Mouse (Mus musculus): ENCODE measurements around the gene Scgb2b24. TPM values are rescaled to one million over a fixed set of nuclear protein-coding genes. Genes with fewer than 3 reads are reported as not detected.

The Scgb2b24 gene
- total RNA-seq (2021): not detected

- DNase-seq: no peak
- intact Hi-C loops (cut with DNase I): no loop called here
These were observed at the start of gene Scgb2b24 for GRCm38 (mm10) chr7:33739212-33739611. Gene Scgb2b24 (minus strand): TSS chr7:33739312.

GRCm38 (mm10) chr7:33743499-33743898 lies 4.4 kb upstream of the Scgb2b24 start, which contains the start of gene Scgb1b24:
Gene Scgb1b24 (plus strand): TSS chr7:33743799.
- intact Hi-C loops (cut with DNase I): no loop called here

GRCm38 (mm10) chr7:33689864-33690263 lies 49.2 kb downstream of the Scgb2b24 start:
- intact Hi-C loops (cut with DNase I): no loop called here
- DNase-seq: no peak

More at GRCm38 (mm10) chr7:33743499-33743898, 4.4 kb upstream of the Scgb2b24 start, which contains the start of gene Scgb1b24:
- no peak for DNase-seq

Other genes starting within 250 kb of the Scgb2b24 start
- not detected for gene Scgb2b21, start 218.9 kb downstream of the Scgb2b24 start, total RNA-seq (2021)
- not detected for gene Scgb1b24, start 4.5 kb upstream of the Scgb2b24 start, total RNA-seq (2021)
- not detected for gene Scgb2b26, start 205.7 kb upstream of the Scgb2b24 start, total RNA-seq (2021)